Mouse (Mus musculus) cerebellum, postnatal 14 days (tissue): ENCODE measurements around the gene Epn3.
A peak's percentile ranks its signal among the peaks of the same experiment; 100 is the strongest.

ENCODE experiments used
- DNase-seq, 2 experiments: peaks; one replicate each; pipeline ENCODE4 v3.0.0; 2021; ENCODE audit warnings: mixed read lengths in 2 of 2

Gene Epn3

GRCm38 (mm10) chr11:94499661-94500152, at the start of gene Epn3:
TSS of gene Epn3 (minus strand) at chr11:94499974.
- DNase-seq: peak; percentile 69 to 72

- DNase-seq: peak; percentile 98 to 99
These were observed 49.3 kb upstream of the Epn3 start, which contains the start of gene Rsad1 for GRCm38 (mm10) chr11:94548888-94549690. TSS of gene Rsad1 (minus strand) at chr11:94549255.

GRCm38 (mm10) chr11:94548041-94548784, 48.4 kb upstream of the Epn3 start:
- DNase-seq: peak; percentile 72 to 82

GRCm38 (mm10) chr11:94547271-94547670, 47.5 kb upstream of the Epn3 start:
- DNase-seq: peak in 1 of 2 experiments; percentile 35

- no peak for DNase-seq
These were observed 46.6 kb upstream of the Epn3 start for GRCm38 (mm10) chr11:94546381-94546780.

GRCm38 (mm10) chr11:94544422-94544821, 44.6 kb upstream of the Epn3 start:
- peak; percentile 48 to 50 for DNase-seq

- DNase-seq: peak; percentile 99 to 100
These were observed 44.2 kb upstream of the Epn3 start for GRCm38 (mm10) chr11:94543932-94544331.

- DNase-seq: no peak
These were observed 43.6 kb upstream of the Epn3 start for GRCm38 (mm10) chr11:94543344-94543743.

- no peak for DNase-seq
These were observed 42.6 kb upstream of the Epn3 start for GRCm38 (mm10) chr11:94542400-94542799.

GRCm38 (mm10) chr11:94539761-94540160, 40.0 kb upstream of the Epn3 start:
- no peak for DNase-seq

GRCm38 (mm10) chr11:94538733-94539292, 39.0 kb upstream of the Epn3 start:
- no peak for DNase-seq

- DNase-seq: no peak
These were observed 33.4 kb upstream of the Epn3 start for GRCm38 (mm10) chr11:94533171-94533570.

- DNase-seq: no peak
These were observed 29.1 kb upstream of the Epn3 start for GRCm38 (mm10) chr11:94528879-94529278.

GRCm38 (mm10) chr11:94526171-94526879, 26.6 kb upstream of the Epn3 start:
- no peak for DNase-seq

GRCm38 (mm10) chr11:94521219-94521843, 21.6 kb upstream of the Epn3 start, which contains the start of gene Mycbpap:
TSS of gene Mycbpap (minus strand) at chr11:94521742.
- peak; percentile 62 to 77 for DNase-seq

- no peak for DNase-seq
These were observed 13.7 kb upstream of the Epn3 start for GRCm38 (mm10) chr11:94513452-94513851.

GRCm38 (mm10) chr11:94508976-94509375, 9.2 kb upstream of the Epn3 start:
- DNase-seq: no peak

- DNase-seq: no peak
These were observed 1.7 kb upstream of the Epn3 start for GRCm38 (mm10) chr11:94501482-94501881.

GRCm38 (mm10) chr11:94500362-94500761, 588 bp upstream of the Epn3 start:
- DNase-seq: no peak

- DNase-seq: peak; percentile 86 to 89
These were observed 739 bp downstream of the Epn3 start for GRCm38 (mm10) chr11:94499035-94499434.

- DNase-seq: peak; percentile 77 to 80
These were observed 1.4 kb downstream of the Epn3 start for GRCm38 (mm10) chr11:94498093-94498996.
